Mouse (Mus musculus) brain, embryonic 18.5 days (tissue): ENCODE results near the gene Olfr785.
"Not testable (repeated sequence)": the region's sequence is repeated elsewhere in the genome, so short reads cannot be mapped to it uniquely, and the experiment has no call there.

Experiments used
- DNase-seq: peaks from one replicate; pipeline ENCODE4 v3.0.0-alpha.2; 2012; ENCODE audit warnings: low read depth, low spot score

The Olfr785 gene

DNA sequence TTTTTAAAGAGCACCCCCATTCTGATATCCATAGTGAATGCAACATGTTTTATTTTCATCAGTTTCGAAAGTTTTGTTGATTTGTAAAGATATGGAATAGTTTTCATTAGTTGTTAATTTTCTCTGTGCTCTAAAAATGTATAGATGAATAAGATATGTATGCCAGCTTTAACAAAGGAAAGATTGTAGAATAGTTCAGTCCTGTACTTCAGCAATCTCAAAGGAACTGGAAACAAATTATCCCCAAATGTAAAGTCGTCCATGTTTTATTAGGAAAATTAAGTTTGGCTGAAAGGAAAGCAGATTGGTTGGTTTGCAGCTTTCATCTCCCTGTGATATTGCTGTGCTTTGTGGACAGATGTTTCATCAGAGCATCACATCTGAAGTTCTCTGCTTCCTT is at the start of gene Olfr785:
Gene Olfr785, plus strand, starts transcription at position 301 of the 400 bp plus-strand sequence.
- no peak for DNase-seq

- not testable (repeated sequence) for DNase-seq
Observed at GRCm38 (mm10) chr10:129356496-129356895, 48.7 kb upstream of the Olfr785 start.

DNA sequence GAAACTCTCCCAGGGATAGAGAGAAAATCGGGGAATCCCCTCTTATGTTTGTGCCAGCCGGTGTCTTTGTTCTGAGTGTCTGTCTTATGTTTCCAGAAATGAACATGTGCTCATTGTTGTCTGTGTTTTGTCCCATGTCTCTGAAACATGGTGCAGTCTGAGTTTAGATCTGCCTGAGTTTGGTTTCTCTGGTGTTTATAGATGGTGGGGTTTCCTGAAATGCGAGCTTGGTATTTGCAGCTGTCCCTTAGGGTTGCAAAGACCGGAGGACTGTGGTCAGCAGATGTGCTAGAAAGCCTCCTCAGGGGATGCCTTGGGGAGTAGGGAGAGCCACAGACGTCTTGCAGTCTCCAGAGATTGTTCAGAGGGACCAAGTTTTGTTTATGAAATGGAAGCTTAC is 47.9 kb upstream of the Olfr785 start:
- no peak for DNase-seq

GRCm38 (mm10) chr10:129374051-129374450 is 31.2 kb upstream of the Olfr785 start:
- DNase-seq: not testable (repeated sequence)

- no peak for DNase-seq
Observed at GRCm38 (mm10) chr10:129383783-129384182, 21.4 kb upstream of the Olfr785 start, which contains the start of gene Olfr784. Olfr784 (plus strand) TSS chr10:129384083.

GRCm38 (mm10) chr10:129400892-129401291 is 4.3 kb upstream of the Olfr785 start:
- DNase-seq: no peak

GRCm38 (mm10) chr10:129427006-129427405 is 21.8 kb downstream of the Olfr785 start, which contains the start of gene Olfr786:
Olfr786 (plus strand) TSS chr10:129427306.
- DNase-seq: no peak
